Mouse (Mus musculus) NIH3T3 (cell line): Measurements from ENCODE around the gene Gm3327.
"Not testable (repeated sequence)": the region's sequence is repeated elsewhere in the genome, so short reads cannot be mapped to it uniquely, and the experiment has no call there.

Experiments
- DNase-seq: peaks from one replicate; pipeline ENCODE4 v3.0.0-alpha.2; 2012; ENCODE audit warnings: low read depth

Gene Gm3327

DNA sequence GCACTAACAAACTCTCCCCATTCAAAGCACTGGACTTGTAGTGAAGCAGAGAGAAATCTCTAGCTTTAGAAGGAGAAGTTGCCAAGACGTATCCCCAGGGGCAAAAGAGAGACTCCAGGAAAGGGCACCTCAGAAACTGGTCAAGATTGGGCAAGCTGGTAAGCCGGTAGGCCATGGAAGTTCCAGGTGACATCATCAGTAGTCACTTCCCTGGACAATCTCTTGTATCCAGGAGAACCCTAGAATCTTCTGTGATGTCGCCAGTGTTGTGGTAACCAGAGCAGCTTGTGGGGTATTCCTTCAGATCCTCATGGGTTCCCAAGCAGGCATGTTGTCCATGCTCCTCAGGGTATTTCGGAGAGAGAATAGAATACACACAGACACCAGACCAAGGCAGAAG, at the start of gene Gm3327:
Gene Gm3327 (plus strand): TSS at position 301 of the 400 bp plus-strand sequence.
- DNase-seq, result not testable (repeated sequence)

DNA sequence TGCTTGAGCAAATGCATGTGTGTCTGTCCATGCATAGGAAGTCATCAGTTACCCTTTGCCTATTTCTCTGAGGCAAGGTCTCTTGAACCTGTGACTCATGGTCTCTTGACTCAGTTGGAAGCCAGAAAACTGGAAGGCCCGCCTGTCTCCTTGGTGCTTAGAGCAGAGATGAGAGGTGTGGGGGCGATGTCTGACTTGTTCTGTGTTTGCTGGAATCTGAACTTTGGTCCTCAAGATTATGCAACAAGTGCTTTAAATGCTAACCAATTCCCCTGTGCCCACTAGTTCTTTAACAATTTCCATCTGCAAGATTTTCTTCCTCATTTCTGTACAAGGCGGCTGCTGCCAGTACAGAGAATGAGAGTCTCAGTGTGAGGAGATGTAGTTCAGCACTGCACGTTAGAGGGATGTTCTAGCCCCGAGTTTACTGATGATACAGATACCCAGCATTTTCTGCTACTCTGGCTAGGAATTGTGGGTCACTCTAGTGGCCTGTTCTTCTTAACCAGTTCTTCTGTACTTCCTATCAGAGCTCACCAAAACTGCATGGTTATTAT, 45.8 kb upstream of the Gm3327 start:
- not testable (repeated sequence) for DNase-seq

GRCm38 (mm10) chr14:44086588-44086987, 37.1 kb upstream of the Gm3327 start:
- DNase-seq, result not testable (repeated sequence)

DNA sequence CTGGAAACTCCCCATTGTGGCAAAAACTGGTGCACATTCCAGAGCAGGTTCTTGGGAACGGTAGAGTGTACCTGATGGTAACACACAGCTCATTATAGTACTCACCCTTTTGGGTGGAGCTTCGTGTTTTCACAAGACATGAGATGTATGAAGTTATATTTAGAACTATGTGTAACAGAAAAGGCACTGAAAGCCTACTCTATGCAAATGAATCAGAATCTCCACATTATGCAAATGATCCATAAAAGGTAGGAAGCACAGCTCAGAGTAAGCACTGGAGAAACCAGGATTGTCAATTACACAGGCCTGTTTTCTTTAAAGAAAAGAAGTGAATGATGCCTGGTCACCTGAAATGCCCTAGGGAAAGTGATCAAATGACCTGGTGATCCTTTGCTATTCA, 36.1 kb upstream of the Gm3327 start:
- DNase-seq, result not testable (repeated sequence)

DNA sequence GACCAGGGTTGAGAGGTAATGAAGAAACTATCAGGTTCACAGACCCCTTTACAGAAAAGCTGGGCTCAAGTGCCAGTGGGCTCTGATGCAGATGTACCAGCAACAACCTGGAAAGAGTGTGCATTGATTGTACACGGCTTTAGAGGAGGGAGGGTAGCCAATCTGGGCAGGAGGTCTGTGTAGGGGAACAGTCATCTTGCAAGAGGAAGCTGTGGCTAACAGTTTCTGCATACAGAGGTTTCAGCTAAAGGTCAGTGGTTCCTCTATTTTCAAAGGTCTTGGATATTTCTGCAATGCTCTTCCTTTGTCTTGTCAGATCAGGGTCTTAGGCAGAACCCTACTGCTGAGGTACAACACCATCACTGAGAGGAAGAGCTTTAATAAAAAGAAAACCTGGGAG, 32.1 kb upstream of the Gm3327 start:
- not testable (repeated sequence) for DNase-seq

DNA sequence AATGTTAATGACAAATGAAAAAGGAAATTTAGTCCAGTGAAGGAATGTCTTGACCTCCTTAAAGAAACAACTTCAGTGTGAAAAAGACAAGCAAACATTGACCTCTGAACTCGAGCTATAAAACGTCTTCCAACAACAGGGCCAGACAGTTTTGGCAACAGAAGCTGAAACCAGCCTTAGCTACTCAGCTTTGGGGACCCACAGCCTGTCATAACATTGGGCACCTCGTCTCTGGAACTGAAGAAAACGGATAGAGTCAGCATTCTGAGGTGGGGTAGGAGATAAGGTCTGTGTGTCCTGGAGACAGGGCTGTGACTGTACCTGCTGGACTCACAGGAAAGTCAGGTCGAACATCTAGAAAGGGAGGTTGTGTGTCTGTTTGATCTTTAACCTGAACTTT, 29.2 kb upstream of the Gm3327 start:
- not testable (repeated sequence) for DNase-seq

DNA sequence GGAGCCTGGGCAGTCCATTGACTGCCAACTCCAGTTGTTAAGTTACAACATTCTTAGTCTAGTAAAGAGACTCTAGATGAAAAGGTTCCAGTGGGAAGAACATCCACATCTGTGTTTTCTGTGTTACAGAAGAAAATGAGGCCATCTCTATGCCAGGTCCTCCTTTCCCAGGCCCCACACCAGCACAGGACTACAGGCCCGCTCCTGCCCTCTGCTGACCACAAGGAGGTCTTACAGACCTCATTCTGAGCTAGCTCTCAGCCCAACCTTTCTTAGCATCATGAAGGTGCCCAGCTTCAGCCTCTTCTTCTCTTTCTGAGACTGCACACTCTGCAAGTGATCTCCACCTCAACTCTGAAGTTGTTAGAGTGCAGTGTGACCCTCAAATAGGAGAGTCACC, 23.6 kb upstream of the Gm3327 start:
- DNase-seq, result not testable (repeated sequence)

- not testable (repeated sequence) for DNase-seq
Observed at GRCm38 (mm10) chr14:44102354-44102753, 21.3 kb upstream of the Gm3327 start, which contains the start of gene Ear2. Gene Ear2, plus strand, starts transcription at chr14:44102654.

DNA sequence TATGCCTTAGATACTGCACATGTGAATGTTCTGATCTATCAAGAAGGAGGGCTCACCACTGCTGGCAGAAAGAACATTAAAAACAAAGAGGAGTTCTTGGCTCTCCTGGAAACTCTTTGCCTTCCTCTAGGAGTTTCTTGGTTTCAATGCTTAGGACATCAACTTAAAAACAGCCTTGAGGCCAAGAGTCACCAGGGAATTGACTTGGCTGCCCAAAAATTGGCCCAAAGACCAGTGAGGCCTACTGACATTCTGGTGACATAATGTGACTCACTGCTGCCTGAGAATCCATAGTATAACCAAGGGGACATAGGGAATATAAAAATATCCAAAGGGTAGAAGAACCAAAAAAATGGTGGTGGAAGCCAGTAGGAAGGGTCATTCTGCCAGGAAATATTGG, 12.7 kb upstream of the Gm3327 start:
- no peak for DNase-seq
